Mouse (Mus musculus) mouse trophoblast stem cell (cell line): ENCODE measurements around the gene Add2.
"Not testable (repeated sequence)": the region's sequence is repeated elsewhere in the genome, so short reads cannot be mapped to it uniquely, and the experiment has no call there.

Source experiments
- in situ Hi-C, 2 experiments: fragments of 300-500 bp; cut with MseI, MboI; formaldehyde crosslinking; loops; 2 replicates in 1 of 2; 3 replicates in 1 of 2; pipeline ENCODE4 v1.15.1; 2025

The Add2 gene

DNA sequence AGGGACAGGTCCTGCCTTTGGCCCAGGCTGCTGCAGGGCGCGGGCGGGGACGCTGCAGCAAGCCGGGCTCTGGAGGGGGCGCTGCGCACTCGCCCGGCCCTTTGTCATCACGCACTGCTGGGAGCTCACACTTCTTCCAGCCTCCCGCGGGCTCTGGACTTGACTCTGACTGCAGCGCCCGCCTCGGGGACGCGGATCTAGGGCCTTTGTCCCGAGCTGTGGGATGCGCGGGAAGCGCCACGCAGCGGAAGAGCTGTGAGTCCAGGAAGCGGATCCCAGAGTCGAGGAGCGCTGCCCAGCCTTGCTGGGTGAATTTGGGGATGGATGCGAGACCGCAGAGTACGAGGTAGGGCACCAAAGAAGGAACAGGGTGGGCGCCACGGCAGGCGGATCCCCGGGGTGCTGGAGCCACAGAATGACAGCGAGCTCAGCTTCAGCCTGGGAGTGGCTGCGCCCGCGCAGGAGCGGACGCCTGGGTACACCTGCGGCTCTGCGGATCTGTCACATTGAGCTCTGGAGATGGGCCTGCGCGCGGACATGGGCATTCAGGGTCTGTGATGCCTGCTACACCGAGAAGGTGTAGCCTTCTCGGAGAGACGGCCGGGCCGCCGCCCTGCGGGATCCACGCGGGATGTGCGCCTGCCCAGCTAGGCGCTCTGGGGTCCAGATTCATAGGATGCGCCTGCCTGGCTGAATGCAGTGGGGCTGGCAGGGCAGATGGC is at the start of gene Add2:
Add2 (plus strand) TSS at position 81 of the 722 bp plus-strand sequence.
- in situ Hi-C loops = no loop called here

GRCm38 (mm10) chr6:85978736-85979135 is 49.7 kb upstream of the Add2 start:
- in situ Hi-C loops = not testable (repeated sequence)

DNA sequence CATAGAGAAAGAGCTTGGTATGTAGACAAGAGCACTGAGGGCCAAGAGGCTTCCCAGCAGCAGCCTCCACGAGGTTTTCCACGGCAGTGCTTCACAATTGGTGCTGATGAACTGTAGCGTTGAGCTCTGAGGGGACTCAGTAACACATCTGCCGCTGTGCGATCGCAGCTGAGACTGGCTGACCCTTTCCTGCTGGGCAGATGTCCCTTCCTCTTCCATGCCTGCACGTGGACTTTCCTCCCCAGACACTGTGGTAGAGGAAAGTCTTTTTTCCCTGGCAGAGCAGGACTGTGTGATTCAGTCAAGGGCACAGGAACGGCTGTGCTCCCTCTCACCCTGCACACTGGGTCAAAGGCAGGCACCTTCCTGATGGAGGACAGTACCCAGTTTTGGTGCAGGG is 44.1 kb upstream of the Add2 start:
- in situ Hi-C loops = no loop called here

- in situ Hi-C loops = not testable (repeated sequence)
Observed at GRCm38 (mm10) chr6:85989570-85989969, 38.9 kb upstream of the Add2 start.

GRCm38 (mm10) chr6:85990774-85991173 is 37.7 kb upstream of the Add2 start:
- in situ Hi-C loops = not testable (repeated sequence)

- in situ Hi-C loops = loop anchor here in 1 of 2 experiments (10.0 kb wide), 1 partner anchor 59 kb away; no protein-coding TSS in a partner anchor
Observed at GRCm38 (mm10) chr6:86003405-86003925, 25.0 kb upstream of the Add2 start.

DNA sequence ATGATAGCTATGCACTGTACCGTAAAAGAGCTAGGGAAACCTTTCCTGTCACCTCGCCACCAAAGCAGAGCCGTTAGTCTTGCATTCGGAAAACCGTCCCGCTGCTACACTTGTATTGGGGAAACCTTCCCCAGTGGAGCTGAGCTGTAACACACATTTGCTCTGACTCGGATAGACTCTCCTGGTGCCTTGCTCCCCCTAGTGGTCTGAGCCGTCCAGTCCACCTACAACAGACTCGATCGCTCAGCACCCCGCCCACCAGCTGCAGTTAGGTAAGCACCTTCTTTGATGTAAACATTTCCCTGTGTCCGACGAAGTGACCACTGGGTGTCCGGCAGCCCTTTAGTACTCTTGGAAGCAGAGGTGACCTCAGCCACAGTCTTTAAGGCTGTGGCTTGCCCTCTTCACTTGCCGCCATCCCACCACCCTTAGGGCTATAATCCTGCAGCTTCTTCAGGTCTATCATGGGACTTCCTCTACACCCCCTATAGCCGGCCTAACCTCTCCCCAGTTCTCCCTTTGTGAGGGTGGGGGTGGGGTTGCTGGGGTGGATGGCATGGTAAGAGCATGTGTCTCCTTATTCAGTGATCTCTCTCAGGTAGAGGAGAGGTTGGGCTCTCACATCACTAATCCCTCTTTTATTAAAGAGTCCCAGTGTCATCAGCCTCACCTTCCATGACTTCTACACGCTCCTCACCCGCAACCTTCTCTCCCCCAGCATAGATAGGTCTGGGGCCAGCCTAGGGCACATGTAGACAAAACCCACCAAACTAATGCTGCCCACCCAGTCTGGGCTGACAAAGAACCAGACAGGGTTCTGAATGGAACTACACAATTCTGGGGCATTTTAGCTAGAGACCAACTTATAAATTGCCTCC is 24.0 kb upstream of the Add2 start:
- in situ Hi-C loops = loop anchor here (5.0 to 10.0 kb wide), 2 partner anchors 60 to 177 kb away; no protein-coding TSS in a partner anchor

DNA sequence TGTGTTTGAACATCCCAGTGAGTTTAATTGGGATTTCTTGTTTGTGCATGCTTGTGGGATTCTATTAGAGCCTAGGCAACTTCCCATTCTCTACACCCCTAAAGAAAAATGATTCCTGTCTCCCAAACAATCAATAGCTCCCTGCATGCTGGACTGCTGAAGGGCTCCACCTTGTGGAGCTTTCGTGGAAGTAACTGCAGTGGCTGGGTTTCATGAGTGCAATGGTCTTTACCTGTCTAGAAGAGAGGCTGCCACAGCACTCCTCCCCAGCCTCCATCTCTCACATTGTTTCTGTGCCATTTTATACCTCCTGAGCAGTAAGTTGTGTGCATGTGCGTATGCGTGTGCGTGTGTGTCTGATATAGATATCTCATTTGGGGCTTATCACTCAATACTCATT is 18.5 kb upstream of the Add2 start:
- in situ Hi-C loops = loop anchor here (5.0 to 10.0 kb wide), 2 partner anchors 65 to 183 kb away; no protein-coding TSS in a partner anchor

- in situ Hi-C loops = not testable (repeated sequence)
Observed at GRCm38 (mm10) chr6:86014812-86015211, 13.7 kb upstream of the Add2 start.

GRCm38 (mm10) chr6:86015871-86016270 is 12.6 kb upstream of the Add2 start, which contains the start of gene Figla:
Gene Figla, plus strand, starts transcription at chr6:86016171.
- in situ Hi-C loops = no loop called here

DNA sequence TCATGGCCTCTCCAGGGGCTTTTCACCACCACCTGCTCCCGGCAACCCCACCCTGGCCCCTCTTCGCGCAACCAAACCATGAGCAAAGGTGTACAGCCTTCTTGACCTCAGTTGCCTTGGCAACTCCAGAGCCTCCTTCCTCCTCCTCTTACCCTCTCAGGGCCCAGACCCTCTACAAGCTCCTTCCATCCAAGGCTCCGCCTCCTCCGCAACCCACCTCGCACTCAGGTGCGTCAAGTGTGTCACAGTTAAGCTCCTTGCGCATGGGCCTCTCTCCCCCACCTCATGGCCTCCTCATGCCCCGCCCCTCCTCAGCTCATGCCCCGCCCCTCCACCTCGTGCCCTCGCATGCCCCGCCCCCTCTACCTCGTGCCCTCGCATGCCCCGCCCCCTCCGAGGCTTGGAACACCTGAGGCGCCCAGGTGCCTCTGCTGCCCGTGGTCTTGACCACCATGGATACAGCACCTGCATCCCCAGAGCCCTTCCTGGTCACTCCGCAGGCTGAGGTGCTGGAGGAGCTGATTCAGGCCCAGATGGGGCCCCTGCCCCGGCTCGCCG is 11.6 kb upstream of the Add2 start:
- in situ Hi-C loops = no loop called here

DNA sequence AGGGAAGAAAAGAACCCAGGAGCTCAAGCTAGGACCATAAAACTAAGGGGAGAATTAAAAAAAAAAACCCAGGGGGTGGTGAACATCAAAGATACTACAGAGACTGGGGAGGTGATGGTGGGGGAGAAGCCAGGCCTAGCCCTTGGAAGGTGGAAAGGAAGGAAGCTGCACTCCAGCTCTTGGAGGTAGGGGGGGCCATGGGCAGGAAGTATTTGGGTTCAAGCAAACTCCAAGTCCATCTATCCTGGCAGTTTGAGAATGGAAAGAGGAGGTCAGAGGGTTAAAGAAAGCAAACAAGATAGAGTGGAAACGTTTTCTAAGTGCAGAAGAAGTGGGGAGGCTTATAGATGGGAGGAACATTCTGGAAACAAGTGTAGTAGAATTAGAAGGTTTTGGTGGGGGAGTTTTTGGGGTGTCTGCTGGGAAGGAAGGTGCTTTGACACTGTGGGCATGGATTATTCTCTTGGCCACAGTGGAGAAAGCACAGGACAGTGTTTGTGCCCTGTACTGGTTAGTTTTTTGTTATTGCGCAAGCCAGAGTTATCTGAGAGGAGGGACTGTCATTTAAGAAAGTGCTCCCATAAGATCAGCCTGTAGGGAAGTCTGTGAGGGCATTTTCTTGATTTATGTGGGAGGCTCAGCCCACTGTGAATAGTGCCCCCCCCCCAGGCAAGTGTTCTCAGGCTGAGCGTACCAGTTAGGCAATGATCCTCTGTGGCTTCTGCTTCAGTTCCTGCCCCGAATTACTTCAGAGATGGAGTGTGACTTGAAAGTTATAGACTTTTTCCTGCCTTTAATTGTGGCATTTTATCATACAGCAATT is 8.9 kb upstream of the Add2 start:
- in situ Hi-C loops = loop anchor here (5.0 kb wide), 1 partner anchor 68 kb away; no protein-coding TSS in a partner anchor

GRCm38 (mm10) chr6:86020948-86021347 is 7.5 kb upstream of the Add2 start:
- in situ Hi-C loops = loop anchor here (5.0 kb wide), 1 partner anchor 66 kb away; no protein-coding TSS in a partner anchor

GRCm38 (mm10) chr6:86026632-86027292 is 1.7 kb upstream of the Add2 start:
- in situ Hi-C loops = no loop called here

DNA sequence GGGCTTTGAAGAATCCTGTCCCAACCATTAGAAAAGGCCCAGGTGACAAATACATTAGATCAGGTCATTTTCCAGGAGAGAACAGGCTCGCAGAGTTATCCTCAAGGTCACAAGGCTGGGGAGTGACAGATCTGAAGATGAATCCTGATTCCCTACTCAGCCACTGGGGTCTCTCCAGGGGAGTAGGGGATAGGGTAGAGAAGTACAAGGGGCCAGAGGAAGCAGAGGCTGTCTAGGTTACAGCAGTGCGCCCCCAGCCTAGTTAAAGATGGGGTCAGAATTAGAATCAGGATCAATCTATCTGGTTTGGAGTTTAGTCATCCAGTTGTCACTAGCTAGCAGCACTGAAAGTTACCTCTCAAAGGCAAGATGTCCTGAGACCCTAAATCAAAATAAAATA is 331 bp upstream of the Add2 start:
- in situ Hi-C loops = no loop called here

DNA sequence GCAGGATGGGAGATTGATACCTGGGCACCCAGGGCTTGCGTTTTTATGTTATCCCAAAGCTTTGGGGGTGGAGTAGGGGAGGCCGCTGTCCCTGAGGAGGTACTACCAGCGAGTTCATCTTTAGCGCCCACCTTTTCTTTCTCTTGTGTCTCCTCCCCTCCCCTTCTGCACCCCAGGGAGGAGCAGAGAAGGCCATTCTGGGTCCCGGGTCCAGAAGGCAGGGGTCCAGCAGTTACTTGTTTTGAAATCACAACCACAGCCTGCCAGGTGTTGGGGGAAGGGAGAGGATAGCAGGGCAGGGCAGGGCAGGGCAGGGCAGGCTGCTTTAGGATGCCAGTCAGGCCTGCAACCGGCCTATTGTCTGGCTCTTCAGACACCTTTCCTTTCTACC is 837 bp downstream of the Add2 start:
- in situ Hi-C loops = no loop called here

DNA sequence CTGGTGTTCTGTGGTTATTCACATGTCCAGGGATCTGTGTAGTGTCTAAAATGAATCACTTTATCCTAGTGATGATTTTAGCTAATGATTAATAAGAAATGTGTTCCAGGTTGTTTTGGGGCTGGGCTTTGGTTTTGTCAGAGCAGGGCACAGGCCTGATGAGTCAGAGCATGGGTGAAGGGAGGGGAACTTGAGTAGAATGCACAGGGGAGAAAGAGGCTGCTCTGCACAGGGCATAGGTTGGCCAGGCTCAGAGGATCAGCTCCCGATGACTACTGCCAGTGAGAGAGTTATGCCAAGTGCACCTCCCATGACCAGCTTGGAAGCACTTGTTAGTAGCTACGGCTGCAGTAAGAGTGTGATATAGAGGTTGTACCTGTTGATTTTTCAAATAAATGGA is 3.0 kb downstream of the Add2 start:
- in situ Hi-C loops = no loop called here

GRCm38 (mm10) chr6:86033635-86034034 is 5.2 kb downstream of the Add2 start:
- in situ Hi-C loops = no loop called here

DNA sequence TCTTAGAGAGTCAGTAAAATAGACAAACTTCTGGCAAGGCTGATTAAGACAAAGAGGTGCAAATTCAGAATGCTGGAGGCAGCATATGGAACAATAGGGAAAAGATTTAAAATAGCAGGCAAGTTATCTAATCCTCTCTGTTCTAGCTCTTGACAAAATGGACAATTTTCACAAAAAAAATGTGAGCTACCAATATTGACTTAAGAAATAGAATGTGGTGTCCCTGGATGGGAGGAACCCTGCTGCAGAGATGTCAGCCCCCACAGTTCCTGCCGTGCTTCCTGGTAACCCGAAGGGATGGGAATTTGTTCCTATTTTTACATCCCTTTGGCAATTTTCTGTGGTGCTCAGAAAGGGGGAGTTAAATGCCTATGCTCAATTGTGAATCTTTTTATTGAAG is 10.4 kb downstream of the Add2 start:
- in situ Hi-C loops = no loop called here

DNA sequence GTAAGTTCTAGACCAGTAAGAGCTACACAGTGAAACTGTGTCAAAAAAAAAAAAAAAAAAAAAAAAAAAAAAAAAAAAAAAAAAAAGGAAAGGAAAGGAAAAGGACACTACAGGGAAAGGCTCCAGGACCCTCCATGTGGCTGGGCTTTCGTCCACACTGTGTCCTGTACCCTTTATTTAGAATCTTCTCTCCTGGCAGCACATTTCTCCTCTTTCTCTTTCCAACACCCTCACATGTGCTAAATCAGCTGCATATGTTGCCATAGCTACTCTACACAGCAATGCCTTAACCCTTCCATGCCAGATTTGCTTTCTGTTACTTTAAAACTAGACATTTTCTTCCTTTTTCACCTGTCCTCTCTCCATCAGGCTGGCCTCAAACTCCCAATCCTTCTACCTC is 11.7 kb downstream of the Add2 start:
- in situ Hi-C loops = no loop called here
